Mouse (Mus musculus): Measurements from ENCODE around the gene Mnd1.

The Mnd1 gene

GRCm38 (mm10) chr3:84048729-84049175, 106.8 kb downstream of the Mnd1 start:
- peak; percentile 58 for DNase-seq (ENCODE audit: low read depth, low spot score)

- DNase-seq (ENCODE audit: low read depth, low spot score): no peak
Measured at GRCm38 (mm10) chr3:84046206-84046605, 109.4 kb downstream of the Mnd1 start.

- no peak for DNase-seq (ENCODE audit: low read depth, low spot score)
Measured at GRCm38 (mm10) chr3:84041739-84042138, 113.8 kb downstream of the Mnd1 start.

GRCm38 (mm10) chr3:84040476-84041082, 115.0 kb downstream of the Mnd1 start:
- DNase-seq (ENCODE audit: low read depth, low spot score): peak; percentile 70

- peak; percentile 94 for DNase-seq (ENCODE audit: low read depth, low spot score)
Measured at GRCm38 (mm10) chr3:84039646-84040475, 115.7 kb downstream of the Mnd1 start, which contains the start of gene Tmem131l. Gene Tmem131l (minus strand): TSS chr3:84040175.

- peak; percentile 69 for DNase-seq (ENCODE audit: low read depth, low spot score)
Measured at GRCm38 (mm10) chr3:84038981-84039645, 116.5 kb downstream of the Mnd1 start.

GRCm38 (mm10) chr3:84038126-84038525, 117.5 kb downstream of the Mnd1 start:
- no peak for DNase-seq (ENCODE audit: low read depth, low spot score)

Measured in ZHBTc4 (cell line).